Mouse (Mus musculus): ENCODE data around the gene Ap1m2.

DNA sequence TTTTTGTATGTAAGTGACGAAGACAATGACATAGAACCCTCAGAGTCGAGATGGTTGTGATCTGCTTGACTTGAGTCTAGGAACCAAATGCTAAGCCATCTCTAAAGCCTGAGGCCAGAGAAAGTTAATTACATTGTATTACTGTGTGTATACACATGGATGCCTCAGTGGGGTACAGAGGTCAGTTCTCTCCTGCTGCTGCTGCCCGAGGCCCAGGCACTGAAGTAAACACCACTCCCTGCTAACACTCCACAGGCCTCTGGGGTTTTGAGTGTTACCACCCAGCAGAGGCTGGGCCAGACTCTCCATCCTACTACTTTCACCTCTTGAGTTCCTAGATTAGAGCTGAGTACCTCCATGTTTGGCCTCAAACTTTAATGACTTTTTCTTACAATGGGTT lies 28.1 kb downstream of the Ap1m2 start:
- TF ChIP-seq ZC3H11A (IDR thresholded peaks at IDR 0.05; ENCODE audit: borderline replicate concordance, low read depth, low read length), result no peak
- TF ChIP-seq CHD2 (IDR thresholded peaks at IDR 0.05; ENCODE audit: low read depth, low read length), result no peak
